8 mouse cellular contexts compared by ENCODE assay signal in the genomic region with DNA sequence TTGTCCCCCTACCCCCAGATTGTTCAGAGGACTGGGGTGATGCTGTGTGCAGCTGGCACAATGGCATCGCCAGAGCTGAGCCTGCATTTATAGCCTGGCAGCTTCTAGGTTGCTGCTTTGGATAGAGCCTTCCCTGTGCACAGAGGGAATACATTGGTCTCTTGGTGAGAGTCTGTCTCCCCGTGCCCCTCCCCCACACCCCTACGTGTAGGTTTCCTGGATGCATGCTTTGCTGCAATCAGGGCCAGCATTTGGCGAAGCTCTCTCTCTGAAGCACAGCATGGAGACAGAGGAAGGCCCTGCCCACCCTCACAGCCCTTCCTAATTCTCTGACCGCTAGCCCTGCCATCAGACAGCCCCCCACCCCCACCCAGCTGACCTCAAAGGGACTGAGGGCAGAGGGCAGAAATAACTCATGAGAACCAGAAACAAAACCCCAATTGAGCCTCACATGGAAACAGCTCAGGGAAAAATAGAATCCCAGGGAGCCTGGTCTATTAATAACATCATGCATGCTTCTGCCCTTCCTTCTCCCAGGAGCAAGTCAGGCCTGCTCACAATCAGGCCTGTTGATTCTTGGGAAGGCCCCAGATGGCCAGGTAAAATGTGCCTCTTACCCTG.
DNase-seq lines count a peak whose midpoint lies in the region; ATAC-seq and TF ChIP-seq lines count a peak whose summit lies in the region.

No protein-coding gene starts in this region.

- 10% methylated on average over 5 of the region's 5 CpGs for WGBS in hindbrain, postnatal 0 days
- WGBS in neural tube, embryonic 13.5 days, result 1% methylated on average over 5 of the region's 5 CpGs

- TF ChIP-seq CTCF in layer of hippocampus, adult 2 months (conservative IDR thresholded peaks at IDR 0.05), result no peak
- TF ChIP-seq CTCF in hindbrain, postnatal 0 days (IDR thresholded peaks at IDR 0.05; ENCODE audit: low read depth), result no peak
- no peak for TF ChIP-seq CTCF in left cerebral cortex, adult 2 months (IDR thresholded peaks at IDR 0.05)

- H3K36me3 ChIP-seq in hindbrain, postnatal 0 days (ENCODE audit: insufficient read depth, low read length), result no peaks in the 10 kb centered on the region
- H3K36me3 ChIP-seq in neural tube, embryonic 13.5 days, result no peaks in the 10 kb centered on the region

- intact Hi-C loops in left cerebral cortex, adult 2 months (cut with DNase I), result no loop called here

- no peaks in the 10 kb centered on the region for H3K9me3 ChIP-seq in hindbrain, postnatal 0 days (ENCODE audit: low read length)
- H3K9me3 ChIP-seq in neural tube, embryonic 13.5 days, result no peaks in the 10 kb centered on the region

- H3K9ac ChIP-seq in hindbrain, postnatal 0 days (replicated peaks; ENCODE audit: low read length), result no peak overlapping the region
- H3K9ac ChIP-seq in neural tube, embryonic 13.5 days, result 0 out of 2 replicates have a peak overlapping the region, but pooled peaks have one; percentile 36

- H3K27me3 ChIP-seq in hindbrain, postnatal 0 days (ENCODE audit: insufficient read depth, low read length), result no peaks in the 10 kb centered on the region
- H3K27me3 ChIP-seq in neural tube, embryonic 13.5 days, result no peaks in the 10 kb centered on the region

- H3K4me2 ChIP-seq in hindbrain, postnatal 0 days (ENCODE audit: low read depth, low read length), result no peak overlapping the region
- peak overlapping the region; percentile 15; the same call in 1 of the 2 replicates for H3K4me2 ChIP-seq in neural tube, embryonic 13.5 days

- H3K4me3 ChIP-seq in layer of hippocampus, adult 2 months, result no peak overlapping the region
- H3K4me3 ChIP-seq in hindbrain, postnatal 0 days (ENCODE audit: low read length), result no peak overlapping the region
- no peak overlapping the region for H3K4me3 ChIP-seq in neural tube, embryonic 13.5 days
- no peak overlapping the region for H3K4me3 ChIP-seq in left cerebral cortex, adult 2 months

- peak overlapping the region; percentile 19; the same call in 1 of the 2 replicates for H3K27ac ChIP-seq in layer of hippocampus, adult 2 months
- no peak overlapping the region for H3K27ac ChIP-seq in hindbrain, postnatal 0 days
- peak overlapping the region; percentile 64 for H3K27ac ChIP-seq in neural tube, embryonic 13.5 days (replicated peaks)
- H3K27ac ChIP-seq in left cerebral cortex, adult 2 months, result no peak overlapping the region

- H3K4me1 ChIP-seq in hindbrain, postnatal 0 days (ENCODE audit: insufficient read depth, low read length), result peaks cover 6% of the 10 kb centered on the region
- H3K4me1 ChIP-seq in neural tube, embryonic 13.5 days (replicated peaks), result peaks cover 21% of the 10 kb centered on the region

- ATAC-seq in hindbrain, postnatal 0 days, result peak; percentile 43; the same call in 1 of the 2 replicates
- peak; percentile 82 for ATAC-seq in neural tube, embryonic 13.5 days (ENCODE audit: low read depth)

- no peak for DNase-seq in layer of hippocampus, adult 2 months (ENCODE audit: low spot score in 2 of 2)
- DNase-seq in layer of hippocampus, postnatal 25 days (ENCODE audit: extremely low spot score in 1 of 2, low spot score in 1 of 2), result no peak
- peak; percentile 48 for DNase-seq in fibroblast of lung, adult 2 months (ENCODE audit: low read depth)
- peak; percentile 29 for DNase-seq in hindbrain, postnatal 0 days (ENCODE audit: low spot score)
- no peak for DNase-seq in left cerebral cortex, adult 2 months (ENCODE audit: extremely low spot score in 1 of 2, low spot score in 2 of 2)
- no peak for DNase-seq in Muller cell, postnatal 12 days (ENCODE audit: inconsistent ontology term)
- DNase-seq in frontal cortex, postnatal 14 days (ENCODE audit: low spot score in 2 of 2), result no peak

Comparison
In these comparisons a context has a peak if more than half of its experiments do, and no peak if none do; other contexts are left out.
1. DNase-seq: peak in fibroblast of lung, adult 2 months (single experiment) and hindbrain, postnatal 0 days (single experiment); none in layer of hippocampus, adult 2 months (0 of 2), layer of hippocampus, postnatal 25 days (0 of 2), left cerebral cortex, adult 2 months (0 of 2), Muller cell, postnatal 12 days (single experiment) and frontal cortex, postnatal 14 days (0 of 2).
2. H3K27ac ChIP-seq: peak in layer of hippocampus, adult 2 months (single experiment) and neural tube, embryonic 13.5 days (single experiment); none in hindbrain, postnatal 0 days (single experiment) and left cerebral cortex, adult 2 months (single experiment).